Mouse (Mus musculus) heart, postnatal 14 days (tissue): ENCODE measurements around the gene Gabra5. TPM values are rescaled to one million over a fixed set of nuclear protein-coding genes. Genes with fewer than 3 reads are reported as not detected.

Experiments used
- DNase-seq, 2 experiments: peaks; one replicate each; pipeline ENCODE4 v3.0.0; 2021 to 2022
- intact Hi-C: fragments of 180-260 bp; cut with DNase I; formaldehyde crosslinking; loops from one replicate; pipeline ENCODE4 v1.15.1; 2025
- long read RNA-seq, 2 experiments: library from polyadenylated mRNA; stranded (forward); transcript quantifications; one replicate each; pipeline ENCODE4 v2.0.0; 2021
- total RNA-seq, 2 experiments: library from RNA; stranded (reverse); gene quantifications; 2 replicates each; pipeline ENCODE4 v1.2.3; 2021

The Gabra5 gene
- not detected for total RNA-seq
- long read RNA-seq, experiment 1 = 0 reads
- long read RNA-seq, experiment 2 = 0 reads

DNA sequence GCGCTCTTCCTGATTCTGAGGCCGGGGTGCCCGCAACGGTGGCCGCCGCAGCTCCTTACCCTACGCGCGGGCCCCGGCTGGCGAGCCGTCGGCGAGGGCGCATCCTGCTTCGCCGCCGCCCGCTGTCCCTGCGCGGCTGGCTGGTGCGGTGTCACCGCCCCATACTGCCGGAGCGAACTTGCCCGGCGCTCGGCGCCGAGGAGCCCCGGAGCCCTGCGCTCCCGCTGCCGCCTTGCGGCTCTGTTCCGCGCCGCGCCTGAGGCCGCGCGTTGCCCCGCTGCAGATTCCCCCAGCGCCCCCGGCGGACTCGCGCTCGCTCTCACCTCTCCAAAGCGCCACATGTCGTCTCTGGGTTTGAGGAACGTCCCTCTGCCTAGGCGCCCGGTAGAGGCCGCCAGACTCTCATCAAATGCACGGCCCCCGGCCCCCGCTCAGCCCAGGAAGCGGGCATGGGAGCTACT, at the start of gene Gabra5:
Gene Gabra5 (minus strand): TSS at position 379 of the 461 bp plus-strand sequence.
- DNase-seq = no peak
- intact Hi-C loops = loop anchor here (10.0 kb wide), 1 partner anchor 525 kb away; no protein-coding TSS in a partner anchor

DNA sequence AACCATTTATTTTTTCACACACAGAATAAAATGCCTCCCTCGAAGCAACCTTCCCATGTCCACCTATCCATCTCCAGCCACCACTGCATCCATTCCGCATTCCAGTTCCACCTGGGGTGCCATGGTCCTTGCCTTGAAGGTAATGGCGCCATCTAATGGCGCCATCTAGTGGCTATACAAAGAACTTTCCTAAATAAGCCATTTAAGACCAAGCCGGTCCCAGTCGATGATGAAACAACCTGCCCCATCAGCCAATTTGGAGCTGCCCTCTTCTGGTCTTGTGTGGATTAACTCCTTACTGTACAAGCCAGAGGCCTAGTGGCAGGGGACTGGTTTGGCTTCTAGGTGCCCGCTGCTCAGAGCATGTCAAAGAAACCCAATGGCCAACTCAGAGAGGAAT, 28.7 kb upstream of the Gabra5 start:
- no peak for DNase-seq
- intact Hi-C loops = no loop called here

GRCm38 (mm10) chr7:57532676-57533075, 22.8 kb upstream of the Gabra5 start:
- intact Hi-C loops = no loop called here
- no peak for DNase-seq

DNA sequence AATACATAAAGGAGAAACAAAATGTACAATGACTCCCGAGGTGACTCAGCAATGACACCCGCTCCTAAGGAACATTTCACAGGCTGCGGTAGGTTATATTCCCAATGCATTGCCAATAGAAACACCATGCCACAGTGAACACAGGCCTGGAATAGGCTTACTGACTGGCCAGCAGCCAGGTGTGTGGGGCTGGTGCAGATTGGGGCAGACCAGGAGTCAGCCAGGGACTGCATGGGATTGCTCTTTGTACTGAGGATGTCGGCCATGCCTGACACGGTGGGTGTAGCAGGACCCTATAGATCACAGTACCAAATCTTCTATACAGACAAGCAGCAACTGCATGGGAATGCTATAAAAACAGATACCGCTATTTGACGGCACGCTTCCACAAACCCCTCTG, 20.1 kb upstream of the Gabra5 start:
- intact Hi-C loops = no loop called here
- no peak for DNase-seq

DNA sequence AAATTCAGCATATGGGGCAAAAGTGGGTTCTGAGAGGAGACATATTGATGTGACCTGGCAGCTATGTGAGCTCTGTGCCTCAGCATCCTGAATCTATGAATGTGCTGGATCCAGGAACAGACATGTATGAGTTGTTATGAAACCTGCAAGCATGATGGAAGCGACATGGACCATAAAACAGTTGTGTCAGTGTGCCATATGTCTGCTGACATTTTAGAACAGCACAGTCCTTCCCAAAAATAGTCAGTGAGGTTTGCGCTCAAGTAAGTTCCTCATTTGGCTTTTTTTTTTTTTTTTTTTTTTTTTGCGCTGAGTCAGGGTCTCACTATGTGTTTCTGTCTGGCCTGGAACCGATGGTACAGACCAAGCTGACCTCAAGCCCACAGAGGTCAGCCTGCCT, 19.6 kb upstream of the Gabra5 start:
- intact Hi-C loops = no loop called here
- DNase-seq = no peak

GRCm38 (mm10) chr7:57512955-57513354, 3.1 kb upstream of the Gabra5 start:
- intact Hi-C loops = loop anchor here (10.0 kb wide), 1 partner anchor 522 kb away; no protein-coding TSS in a partner anchor
- no peak for DNase-seq

GRCm38 (mm10) chr7:57508860-57509632, 813 bp downstream of the Gabra5 start:
- intact Hi-C loops = no loop called here
- DNase-seq = no peak

DNA sequence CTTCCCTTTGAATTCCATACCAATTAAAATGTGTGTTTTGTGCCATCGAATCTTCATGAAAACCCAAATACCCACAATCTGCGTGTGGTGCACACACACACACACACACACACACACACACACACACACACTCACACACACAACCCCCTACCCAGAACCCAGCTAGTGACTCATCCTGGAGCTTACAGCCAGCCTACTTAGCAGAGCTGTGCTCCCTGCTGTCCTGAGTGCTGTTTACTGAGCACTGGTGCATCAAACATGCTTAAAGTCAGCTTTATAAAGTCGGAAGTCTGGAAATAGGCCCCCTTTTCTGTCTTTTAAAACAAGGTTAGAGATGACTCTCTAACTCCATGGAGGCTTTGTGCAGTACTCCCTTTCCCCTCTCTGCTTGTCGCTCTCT, 7.0 kb downstream of the Gabra5 start:
- intact Hi-C loops = no loop called here
- no peak for DNase-seq

DNA sequence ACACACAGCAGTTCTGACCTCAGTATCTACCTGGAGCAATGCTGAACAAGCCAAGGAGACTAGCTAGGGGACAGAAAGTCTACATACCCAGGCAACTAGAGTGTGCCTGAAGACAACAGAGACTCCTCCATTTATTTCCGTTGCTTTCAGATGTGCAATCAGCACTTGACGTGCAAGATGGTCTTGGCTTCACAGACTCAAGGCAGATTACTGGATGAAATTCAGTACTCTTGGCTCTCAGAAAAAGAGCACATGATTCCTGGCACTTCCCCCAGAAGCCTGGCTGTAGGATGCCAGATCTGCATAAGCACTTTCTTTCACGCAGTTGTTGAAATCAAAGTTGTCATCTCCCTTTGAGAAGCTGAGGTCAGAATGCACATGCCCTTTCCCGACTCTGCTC, 18.1 kb downstream of the Gabra5 start:
- intact Hi-C loops = no loop called here

DNA sequence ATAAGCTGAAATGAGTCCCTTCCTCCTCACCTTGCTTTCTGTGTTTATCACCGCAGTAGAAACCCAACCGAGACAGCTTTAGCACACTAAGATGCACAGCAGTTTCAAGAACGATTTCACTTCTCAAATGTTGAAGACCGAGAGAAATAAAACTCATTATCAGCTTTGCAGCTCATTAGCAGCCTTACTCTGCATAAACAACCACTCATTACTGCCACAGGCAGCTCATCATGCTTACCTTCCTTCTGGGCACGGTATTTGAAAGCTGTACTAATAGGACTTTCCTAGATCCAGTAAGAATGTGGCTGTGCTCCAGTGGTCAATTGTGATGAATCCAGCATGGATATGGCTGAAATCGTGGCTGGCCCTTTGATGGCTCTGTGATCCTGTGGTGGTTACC, 23.0 kb downstream of the Gabra5 start:
- DNase-seq = no peak
- intact Hi-C loops = no loop called here

More for the DNA sequence above, 18.1 kb downstream of the Gabra5 start:
- no peak for DNase-seq

DNA sequence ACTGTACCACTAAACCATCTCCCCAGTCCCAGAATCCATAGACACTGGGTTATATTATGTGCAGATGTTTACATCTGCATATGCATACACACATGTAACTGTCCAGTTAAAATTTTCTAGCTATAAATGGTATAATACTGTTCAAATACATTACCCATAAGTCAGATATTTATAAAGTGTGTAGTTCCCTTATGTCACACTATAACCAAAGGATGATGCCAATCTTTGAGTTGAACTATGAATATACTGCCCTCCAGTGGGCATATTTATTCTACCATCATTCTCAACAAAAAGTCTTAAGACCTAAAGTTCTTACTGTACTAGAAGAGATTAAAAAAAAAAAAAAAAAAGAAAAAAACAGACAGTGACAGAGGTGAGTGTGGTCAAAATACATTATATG, 27.0 kb downstream of the Gabra5 start:
- DNase-seq = no peak
- intact Hi-C loops = no loop called here

DNA sequence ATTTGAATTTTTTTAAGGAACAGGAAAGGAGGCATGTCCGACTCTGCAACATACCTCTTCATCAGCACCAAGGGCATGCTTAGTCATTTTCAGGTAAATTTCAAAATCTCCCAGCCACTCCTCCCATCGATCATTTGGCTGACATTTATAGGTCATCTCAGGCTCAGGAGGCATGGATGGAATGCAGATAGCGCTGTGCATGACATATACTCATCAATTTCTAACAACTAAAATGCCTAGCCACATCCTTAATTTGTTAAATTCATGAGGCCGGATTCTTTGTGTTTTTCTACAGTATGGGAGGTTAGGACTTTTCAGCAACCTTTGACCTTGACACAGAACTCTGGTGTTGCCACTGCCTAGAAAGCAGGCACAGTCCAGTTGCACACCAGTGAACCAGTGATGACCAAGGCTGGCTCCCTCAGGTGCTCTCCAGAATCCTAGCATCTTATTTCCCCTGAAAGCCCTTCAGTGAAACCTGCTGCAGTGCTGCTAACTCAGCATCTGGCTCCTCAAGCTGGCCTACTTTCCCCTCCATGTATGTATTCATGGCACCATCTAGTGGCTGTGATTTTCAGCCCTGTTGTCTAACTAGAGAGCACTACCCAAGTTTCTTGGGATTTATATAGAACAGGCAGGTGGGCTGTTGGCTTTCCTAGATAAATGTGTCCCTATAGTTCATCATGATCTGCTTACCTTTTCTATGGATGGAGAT, 35.9 kb downstream of the Gabra5 start:
- DNase-seq = peak; percentile 2 to 48
- intact Hi-C loops = loop anchor here (5.0 kb wide), 2 partner anchors 527 to 1182 kb away; no protein-coding TSS in a partner anchor

GRCm38 (mm10) chr7:57471316-57471715, 38.5 kb downstream of the Gabra5 start:
- intact Hi-C loops = loop anchor here (5.0 kb wide), 2 partner anchors 524 to 1179 kb away; no protein-coding TSS in a partner anchor
- DNase-seq = no peak

DNA sequence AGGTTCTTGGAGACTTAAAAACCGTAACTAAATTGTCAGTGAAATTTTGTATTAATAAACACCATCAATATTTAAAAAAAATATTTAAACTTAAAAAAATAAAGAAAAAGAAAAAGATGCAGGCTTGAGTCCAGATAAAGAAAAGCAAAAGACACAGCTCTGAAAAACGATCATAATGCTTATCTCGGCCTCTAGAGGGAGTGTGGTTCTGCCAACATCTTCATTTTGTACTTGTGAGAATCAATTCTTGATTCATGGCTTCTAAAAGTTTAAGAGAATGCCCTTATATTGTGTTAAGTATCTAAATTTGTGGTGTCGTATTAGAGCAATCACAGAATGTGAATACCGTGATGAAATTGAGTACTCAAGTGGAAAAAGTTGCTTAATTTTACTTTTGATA, 49.5 kb downstream of the Gabra5 start:
- DNase-seq = no peak
- intact Hi-C loops = no loop called here

GRCm38 (mm10) chr7:57448239-57448638, 61.6 kb downstream of the Gabra5 start:
- intact Hi-C loops = no loop called here
- DNase-seq = no peak

GRCm38 (mm10) chr7:57422675-57423074, 87.2 kb downstream of the Gabra5 start:
- intact Hi-C loops = no loop called here
- DNase-seq = no peak

DNA sequence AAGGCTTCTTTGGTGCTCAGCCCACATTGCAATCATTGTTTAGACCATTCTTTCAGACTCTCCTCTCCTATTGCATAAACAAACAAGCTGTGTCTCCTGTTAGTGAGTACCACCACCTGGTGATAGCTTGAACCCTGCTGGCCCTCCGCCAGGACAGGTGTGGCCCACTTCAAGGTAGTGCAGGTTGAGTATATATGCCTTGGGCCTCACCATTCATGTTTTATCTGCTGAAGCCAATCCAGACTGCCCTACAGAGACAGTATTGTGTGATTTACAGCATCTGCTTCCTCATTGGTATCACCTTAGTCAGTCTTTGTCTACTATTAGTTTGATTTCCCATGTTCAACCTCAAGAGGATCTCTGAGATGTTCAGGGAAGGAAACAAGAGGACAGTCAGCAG, 88.8 kb downstream of the Gabra5 start:
- intact Hi-C loops = no loop called here
- DNase-seq = no peak

GRCm38 (mm10) chr7:57419392-57419791, 90.5 kb downstream of the Gabra5 start, which contains the start of gene Gabrb3:
Gene Gabrb3 (plus strand): TSS chr7:57419692.
- intact Hi-C loops = no loop called here
- no peak for DNase-seq

- no peak for DNase-seq
Observed at GRCm38 (mm10) chr7:57412896-57413295, 97.0 kb downstream of the Gabra5 start.

GRCm38 (mm10) chr7:57411163-57411562, 98.7 kb downstream of the Gabra5 start:
- intact Hi-C loops = no loop called here
- no peak for DNase-seq

More at GRCm38 (mm10) chr7:57412896-57413295, 97.0 kb downstream of the Gabra5 start:
- intact Hi-C loops = no loop called here

GRCm38 (mm10) chr7:57393551-57393950, 116.3 kb downstream of the Gabra5 start:
- no peak for DNase-seq
- intact Hi-C loops = no loop called here
